Mouse (Mus musculus) forebrain, embryonic 11.5 days (tissue): ENCODE measurements at regions not wholly inside any gene's neighbourhood (a gene's known extent, or its start where the extent isn't known, plus 50 kb on each side); places are given as distances from the start of the nearest gene placed in this dataset.

ENCODE experiments used
- ATAC-seq: fragments of 200-750 bp; cut with Nextera tagmentation; replicated peaks from 2 replicates; pipeline ENCODE4 v1.8.0; 2017; ENCODE audit warnings: moderate TSS enrichment; ENCODE audit not compliant: low FRiP score
- DNase-seq: peaks from one replicate; pipeline ENCODE4 v3.0.0-alpha.2; 2017; ENCODE audit warnings: low spot score
- H3K27ac ChIP-seq: fragments of 300-500 bp; sonication (generic); 2 replicates; pipeline ENCODE4 v1.5.1; 2014; ENCODE audit warnings: low read depth, low read length
- H3K27me3 ChIP-seq: fragments of 300-500 bp; sonication (generic); 2 replicates; pipeline ENCODE4 v1.6.1; 2014; ENCODE audit warnings: mild to moderate bottlenecking, low read length, mixed read lengths; ENCODE audit not compliant: control insufficient read depth, insufficient read depth
- H3K36me3 ChIP-seq: fragments of 300-500 bp; sonication (generic); 2 replicates; pipeline ENCODE4 v1.6.1; 2014; ENCODE audit warnings: mild to moderate bottlenecking, low read length, moderate library complexity, mixed read lengths; ENCODE audit not compliant: control insufficient read depth, insufficient read depth
- H3K4me1 ChIP-seq: fragments of 300-500 bp; sonication (generic); replicated peaks from 2 replicates; pipeline ENCODE4 v1.6.1; 2014; ENCODE audit warnings: low read length, mixed read lengths; ENCODE audit not compliant: control insufficient read depth, insufficient read depth
- H3K4me2 ChIP-seq: fragments of 300-500 bp; sonication (generic); 2 replicates; pipeline ENCODE4 v1.6.1; 2014; ENCODE audit warnings: low read depth, mild to moderate bottlenecking, low read length, moderate library complexity, mixed read lengths; ENCODE audit not compliant: severe bottlenecking
- H3K4me3 ChIP-seq: fragments of 300-500 bp; sonication (generic); 2 replicates; pipeline ENCODE4 v1.5.1; 2014; ENCODE audit warnings: low read depth, low read length
- H3K9ac ChIP-seq: fragments of 300-500 bp; sonication (generic); 2 replicates; pipeline ENCODE4 v1.6.1; 2014; ENCODE audit warnings: low read length
- H3K9me3 ChIP-seq: fragments of 300-500 bp; sonication (generic); 2 replicates; pipeline ENCODE4 v1.6.1; 2016; ENCODE audit warnings: low read length, mixed read lengths; ENCODE audit not compliant: control insufficient read depth
- WGBS: fragments of 180-500 bp; shearing (Covaris S2); extraction: QIAGEN DNeasy Blood & Tissue Kit; methylation state at CpG from one replicate; pipeline ENCODE4 v1.1.7; 2014; 5-methylcytosine and 5-hydroxymethylcytosine counted together

- no peaks in the 10 kb centered on the region for H3K27me3 ChIP-seq
- H3K4me1 ChIP-seq, result no peaks in the 10 kb centered on the region
- H3K36me3 ChIP-seq, result no peaks in the 10 kb centered on the region
- WGBS, result 79% methylated on average over 7 of the region's 7 CpGs
- H3K9me3 ChIP-seq, result no peaks in the 10 kb centered on the region
- no peak overlapping the region for H3K4me3 ChIP-seq
- no peak for DNase-seq
- H3K9ac ChIP-seq, result no peak overlapping the region
- ATAC-seq, result no peak
- H3K4me2 ChIP-seq, result no peak overlapping the region
- no peak overlapping the region for H3K27ac ChIP-seq
These were observed 190.7 kb upstream of the Mctp2 start for GRCm38 (mm10) chr7:72496933-72497631.

DNA sequence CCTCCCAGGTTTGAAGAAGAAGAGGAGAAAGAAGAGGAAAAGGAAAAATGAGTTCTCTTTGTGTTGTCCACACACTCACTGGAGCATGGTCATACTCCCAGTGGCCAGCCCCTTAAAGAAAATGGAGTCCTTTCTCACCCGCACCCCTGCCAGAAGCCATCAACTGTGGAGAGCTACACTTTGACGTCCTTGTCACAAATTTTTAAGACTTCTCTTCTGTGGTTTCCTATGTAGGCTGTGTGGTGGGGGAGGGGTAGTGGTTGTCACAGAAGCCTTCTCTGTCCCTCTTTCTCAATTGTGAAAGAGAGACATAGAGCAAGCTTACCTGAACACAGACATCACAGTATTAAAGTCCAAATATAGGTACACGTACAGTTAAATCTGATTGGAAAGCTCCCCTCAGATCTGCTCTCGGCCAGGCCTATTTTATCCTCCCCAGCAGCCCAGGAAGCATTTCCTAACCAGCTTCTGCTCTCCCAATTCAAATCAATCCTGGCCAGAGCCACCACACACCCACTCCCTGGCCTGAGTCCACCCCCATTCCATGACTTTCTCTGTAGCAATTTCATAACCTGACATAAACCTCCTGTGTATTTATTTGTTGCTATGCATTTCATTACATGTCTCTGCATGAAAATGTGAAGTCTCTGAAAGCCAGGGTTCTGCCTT is 192.3 kb upstream of the Mctp2 start:
- no peaks in the 10 kb centered on the region for H3K9me3 ChIP-seq
- H3K4me2 ChIP-seq, result no peak overlapping the region
- no peaks in the 10 kb centered on the region for H3K36me3 ChIP-seq
- no peak overlapping the region for H3K4me3 ChIP-seq
- no peaks in the 10 kb centered on the region for H3K4me1 ChIP-seq
- H3K27ac ChIP-seq, result no peak overlapping the region
- no peaks in the 10 kb centered on the region for H3K27me3 ChIP-seq
- ATAC-seq (no peak), DNase-seq (no peak)
- no peak overlapping the region for H3K9ac ChIP-seq
- WGBS, result 85% methylated on average over 4 of the region's 4 CpGs

GRCm38 (mm10) chr7:72499788-72500187 is 193.4 kb upstream of the Mctp2 start:
- no peak overlapping the region for H3K9ac ChIP-seq
- DNase-seq (no peak), ATAC-seq (no peak)
- H3K27me3 ChIP-seq, result no peaks in the 10 kb centered on the region
- no peak overlapping the region for H3K4me3 ChIP-seq
- no peak overlapping the region for H3K27ac ChIP-seq
- H3K4me2 ChIP-seq, result no peak overlapping the region
- H3K36me3 ChIP-seq, result no peaks in the 10 kb centered on the region
- 87% methylated on average over 5 of the region's 5 CpGs for WGBS
- H3K9me3 ChIP-seq, result no peaks in the 10 kb centered on the region
- no peaks in the 10 kb centered on the region for H3K4me1 ChIP-seq

GRCm38 (mm10) chr7:72500190-72500589 is 193.8 kb upstream of the Mctp2 start:
- H3K4me3 ChIP-seq, result no peak overlapping the region
- WGBS, result 92% methylated on average over 3 of the region's 3 CpGs
- H3K9ac ChIP-seq, result no peak overlapping the region
- H3K9me3 ChIP-seq, result no peaks in the 10 kb centered on the region
- H3K4me2 ChIP-seq, result no peak overlapping the region
- H3K27me3 ChIP-seq, result no peaks in the 10 kb centered on the region
- H3K27ac ChIP-seq, result no peak overlapping the region
- no peaks in the 10 kb centered on the region for H3K36me3 ChIP-seq
- H3K4me1 ChIP-seq, result no peaks in the 10 kb centered on the region
- ATAC-seq, result no peak
- DNase-seq, result no peak

- Histone ChIP-seq H3K4me3 (no peak overlapping the region), H3K9me3 (no peaks in the 10 kb centered on the region), H3K27ac (no peak overlapping the region), H3K4me2 (no peak overlapping the region), H3K9ac (no peak overlapping the region), H3K27me3 (no peaks in the 10 kb centered on the region), H3K36me3 (no peaks in the 10 kb centered on the region), H3K4me1 (no peaks in the 10 kb centered on the region)
- DNase-seq, result no peak
- no peak for ATAC-seq
- 54% methylated on average over 6 of the region's 6 CpGs for WGBS
These were observed 194.6 kb upstream of the Mctp2 start for GRCm38 (mm10) chr7:72500996-72501395.

- no peak overlapping the region for H3K27ac ChIP-seq
- WGBS, result 92% methylated on average over 3 of the region's 3 CpGs
- H3K4me2 ChIP-seq, result no peak overlapping the region
- no peak overlapping the region for H3K9ac ChIP-seq
- ATAC-seq, result no peak
- no peak overlapping the region for H3K4me3 ChIP-seq
- no peaks in the 10 kb centered on the region for H3K4me1 ChIP-seq
- H3K9me3 ChIP-seq, result no peaks in the 10 kb centered on the region
- no peaks in the 10 kb centered on the region for H3K27me3 ChIP-seq
- no peak for DNase-seq
- no peaks in the 10 kb centered on the region for H3K36me3 ChIP-seq
These were observed 195.0 kb upstream of the Mctp2 start for GRCm38 (mm10) chr7:72501431-72501830.

DNA sequence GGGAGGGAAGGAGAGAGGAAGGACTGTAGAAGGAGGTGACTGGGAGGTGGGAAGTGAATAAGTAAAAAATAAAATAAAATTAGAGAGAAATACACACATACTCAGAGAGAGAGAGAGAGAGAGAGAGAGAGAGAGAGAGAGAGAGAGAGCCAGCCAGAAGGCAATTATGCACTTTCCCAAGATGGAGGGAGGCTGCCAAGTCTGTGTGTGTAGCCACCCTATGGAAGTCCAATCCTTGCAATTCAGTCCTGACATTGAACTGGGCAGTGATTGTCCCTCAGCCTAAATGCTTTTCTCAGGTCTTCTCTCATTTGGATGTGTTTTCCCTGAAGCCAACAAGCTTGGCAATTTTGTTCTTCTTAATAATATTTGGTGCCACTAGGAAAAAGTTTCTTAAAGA is 197.3 kb upstream of the Mctp2 start:
- Histone ChIP-seq H3K4me1 (no peaks in the 10 kb centered on the region), H3K4me2 (no peak overlapping the region), H3K4me3 (no peak overlapping the region), H3K36me3 (no peaks in the 10 kb centered on the region), H3K27me3 (no peaks in the 10 kb centered on the region), H3K9ac (no peak overlapping the region), H3K9me3 (no peaks in the 10 kb centered on the region), H3K27ac (no peak overlapping the region)
- no peak for DNase-seq
- ATAC-seq, result no peak

DNA sequence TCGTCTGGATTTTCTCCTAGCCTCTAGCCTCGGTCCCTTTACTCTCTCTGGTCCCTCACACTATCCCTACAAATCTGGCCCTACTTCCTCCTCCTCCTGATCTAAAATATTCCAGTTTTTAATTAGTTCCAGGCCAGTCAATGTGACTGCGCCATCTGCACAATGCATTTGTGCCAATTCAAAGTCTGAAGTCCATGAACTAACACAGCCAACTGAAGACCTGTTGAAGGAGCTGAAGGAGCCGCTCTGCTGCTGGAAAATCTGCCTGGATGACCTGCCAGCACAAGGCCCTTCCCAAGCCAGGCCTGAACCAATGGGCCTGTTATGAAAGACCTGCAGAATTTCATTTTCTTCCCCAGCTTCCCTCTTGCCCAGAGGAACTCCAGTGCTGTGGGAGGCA is 197.9 kb upstream of the Mctp2 start:
- Histone ChIP-seq H3K27ac (no peak overlapping the region), H3K27me3 (no peaks in the 10 kb centered on the region), H3K9me3 (no peaks in the 10 kb centered on the region), H3K4me2 (no peak overlapping the region), H3K36me3 (no peaks in the 10 kb centered on the region), H3K9ac (no peak overlapping the region), H3K4me3 (no peak overlapping the region), H3K4me1 (no peaks in the 10 kb centered on the region)
- DNase-seq, result no peak
- 74% methylated on average over 4 of the region's 4 CpGs for WGBS
- ATAC-seq, result no peak
